17 mouse cellular contexts compared by ENCODE assay signal in the genomic region with DNA sequence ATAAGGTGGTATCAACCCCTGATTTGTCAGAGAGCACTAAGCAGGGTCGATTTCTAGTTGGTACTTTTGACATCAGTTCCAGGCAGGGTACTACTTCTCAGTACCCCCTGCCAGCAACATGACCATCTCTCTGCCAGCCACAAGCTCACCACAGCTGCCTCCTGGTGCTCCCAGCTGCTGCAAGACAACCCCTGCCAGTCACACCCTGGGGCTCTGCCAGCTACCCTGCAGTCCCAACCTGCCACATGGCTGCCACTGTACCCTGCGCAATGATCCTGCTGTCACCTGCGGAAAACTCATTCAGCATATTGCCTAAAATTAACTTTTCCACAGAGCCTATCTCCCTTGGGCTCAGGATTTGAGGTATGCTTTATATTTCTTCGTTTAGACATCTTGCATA.
DNase-seq lines count a peak whose midpoint lies in the region; ATAC-seq and TF ChIP-seq lines count a peak whose summit lies in the region.
"Had no signal": no experiment of that assay in that cellular context is flagged by ENCODE, and none has a peak within 500 bp of the region (broad histone marks: within the 10 kb centered on the region; RNA-seq: fewer than 3 reads in every experiment).

No protein-coding gene starts in this region.

- no peak overlapping the region for H3K4me2 ChIP-seq in hindbrain, embryonic 15.5 days
- H3K4me2 ChIP-seq: intestine, embryonic 15.5 days; kidney, embryonic 15.5 days; limb, embryonic 15.5 days had no signal

- no peak for TF ChIP-seq POLR2A in cerebellum, adult 2 months (IDR thresholded peaks at IDR 0.05; ENCODE audit: borderline replicate concordance, insufficient read depth, low read length)

- DNase-seq in cerebellum, adult 2 months: peak; percentile 9 to 24
- no peak for DNase-seq in cerebellum, adult 11 months
- DNase-seq in hindbrain, embryonic 10.5 days (ENCODE audit: low spot score): no peak
- DNase-seq in cerebellum, postnatal 14 days: peak; percentile 84 to 89
- DNase-seq in gastrocnemius, postnatal 25 days: peak; percentile 24
- no peak for DNase-seq in kidney, postnatal 36 days
- no peak for DNase-seq in kidney, postnatal 14 days
- DNase-seq: B cell, adult 2 months; lung, adult 18-20 months; midbrain, embryonic 14.5 days; thymus, adult 2 months had no signal

- H3K9ac ChIP-seq in hindbrain, embryonic 15.5 days: no peak overlapping the region
- H3K9ac ChIP-seq: intestine, embryonic 15.5 days; kidney, embryonic 15.5 days; limb, embryonic 15.5 days had no signal

- H3K4me1 ChIP-seq in cerebellum, adult 2 months (ENCODE audit: control insufficient read depth, insufficient read depth, low read length): peaks cover 3% of the 10 kb centered on the region; the same call in 1 of the 2 replicates
- no peaks in the 10 kb centered on the region for H3K4me1 ChIP-seq in hindbrain, embryonic 15.5 days (replicated peaks)
- no peaks in the 10 kb centered on the region for H3K4me1 ChIP-seq in hindbrain, embryonic 10.5 days (replicated peaks)
- H3K4me1 ChIP-seq: intestine, embryonic 15.5 days; kidney, embryonic 15.5 days; limb, embryonic 15.5 days had no signal

- H3K27me3 ChIP-seq in cerebellum, adult 2 months (ENCODE audit: control insufficient read depth, insufficient read depth, low read length): no peaks in the 10 kb centered on the region
- no peaks in the 10 kb centered on the region for H3K27me3 ChIP-seq in hindbrain, embryonic 15.5 days
- no peaks in the 10 kb centered on the region for H3K27me3 ChIP-seq in hindbrain, embryonic 10.5 days (ENCODE audit: insufficient read depth, poor library complexity, severe bottlenecking)
- H3K27me3 ChIP-seq: intestine, embryonic 15.5 days; kidney, embryonic 15.5 days; limb, embryonic 15.5 days had no signal

- no peak overlapping the region for H3K4me3 ChIP-seq in cerebellum, adult 2 months (replicated peaks; ENCODE audit: insufficient read depth, low read depth, low read length)
- H3K4me3 ChIP-seq in hindbrain, embryonic 15.5 days: no peak overlapping the region
- no peak overlapping the region for H3K4me3 ChIP-seq in hindbrain, embryonic 10.5 days
- H3K4me3 ChIP-seq: intestine, embryonic 15.5 days; kidney, embryonic 15.5 days; layer of hippocampus, adult 2 months; limb, embryonic 15.5 days had no signal

- 16% methylated on average over 4 of the region's 4 CpGs for WGBS in cerebellum, adult 2 months
- 65% methylated on average over 4 of the region's 4 CpGs for WGBS in hindbrain, embryonic 15.5 days
- 82% methylated on average over 4 of the region's 4 CpGs for WGBS in hindbrain, embryonic 10.5 days

- peak; percentile 69; the same call in 1 of the 2 replicates for ATAC-seq in hindbrain, embryonic 15.5 days (ENCODE audit: low FRiP score, low read depth)
- ATAC-seq: forebrain, embryonic 16.5 days; intestine, embryonic 15.5 days had no signal

- TF ChIP-seq CTCF in cerebellum, adult 2 months (IDR thresholded peaks at IDR 0.05; ENCODE audit: borderline replicate concordance, insufficient read depth, low read depth, low read length): no peak

- no peaks in the 10 kb centered on the region for H3K9me3 ChIP-seq in hindbrain, embryonic 15.5 days
- no peaks in the 10 kb centered on the region for H3K9me3 ChIP-seq in hindbrain, embryonic 10.5 days
- H3K9me3 ChIP-seq: intestine, embryonic 15.5 days; kidney, embryonic 15.5 days; limb, embryonic 15.5 days had no signal

- no peaks in the 10 kb centered on the region for H3K36me3 ChIP-seq in hindbrain, embryonic 15.5 days
- H3K36me3 ChIP-seq in hindbrain, embryonic 10.5 days: no peaks in the 10 kb centered on the region
- H3K36me3 ChIP-seq: intestine, embryonic 15.5 days; kidney, embryonic 15.5 days; limb, embryonic 15.5 days had no signal

- H3K27ac ChIP-seq in cerebellum, adult 2 months (ENCODE audit: insufficient read depth, low read length): no peak overlapping the region
- H3K27ac ChIP-seq in hindbrain, embryonic 15.5 days (replicated peaks): no peak overlapping the region
- no peak overlapping the region for H3K27ac ChIP-seq in hindbrain, embryonic 10.5 days
- H3K27ac ChIP-seq: intestine, embryonic 15.5 days; kidney, embryonic 15.5 days; layer of hippocampus, adult 2 months; limb, embryonic 15.5 days had no signal

Comparison
In these comparisons a context has a peak if more than half of its experiments do, and no peak if none do; other contexts are left out.
1. DNase-seq: peak in cerebellum, adult 2 months (2 of 2), cerebellum, postnatal 14 days (2 of 2) and gastrocnemius, postnatal 25 days (single experiment); none in cerebellum, adult 11 months (single experiment), hindbrain, embryonic 10.5 days (single experiment), kidney, postnatal 36 days (0 of 2) and kidney, postnatal 14 days (single experiment).